Mouse (Mus musculus): ENCODE measurements around the gene Sult1a1. TPM values are rescaled to one million over a fixed set of nuclear protein-coding genes. Genes with fewer than 3 reads are reported as not detected.
A peak's percentile ranks its signal among the peaks of the same experiment; 100 is the strongest.

Gene Sult1a1
- total RNA-seq (2021), result 10 to 100 TPM in 1 of 2 experiments, 1 to 10 TPM in 1; 9.6 to 15.9 TPM

GRCm38 (mm10) chr7:126676207-126676606 is at the start of gene Sult1a1:
TSS of gene Sult1a1 (minus strand) at chr7:126676432.
- no peak for DNase-seq (ENCODE audit: low spot score in 2 of 2)
- intact Hi-C loops (cut with DNase I), result no loop called here

- intact Hi-C loops (cut with DNase I), result no loop called here
- no peak for DNase-seq (ENCODE audit: low spot score in 2 of 2)
These were observed 49.4 kb upstream of the Sult1a1 start for GRCm38 (mm10) chr7:126725667-126726066.

- intact Hi-C loops (cut with DNase I), result no loop called here
- no peak for DNase-seq (ENCODE audit: low spot score in 2 of 2)
These were observed 48.8 kb upstream of the Sult1a1 start for GRCm38 (mm10) chr7:126725077-126725476.

- intact Hi-C loops (cut with DNase I), result no loop called here
- no peak for DNase-seq (ENCODE audit: low spot score in 2 of 2)
These were observed 45.4 kb upstream of the Sult1a1 start for GRCm38 (mm10) chr7:126721635-126722034.

GRCm38 (mm10) chr7:126718787-126719337 is 42.6 kb upstream of the Sult1a1 start:
- DNase-seq (ENCODE audit: low spot score in 2 of 2), result no peak
- intact Hi-C loops (cut with DNase I), result no loop called here

GRCm38 (mm10) chr7:126717566-126717965 is 41.3 kb upstream of the Sult1a1 start:
- intact Hi-C loops (cut with DNase I), result no loop called here
- DNase-seq (ENCODE audit: low spot score in 2 of 2), result no peak

DNA sequence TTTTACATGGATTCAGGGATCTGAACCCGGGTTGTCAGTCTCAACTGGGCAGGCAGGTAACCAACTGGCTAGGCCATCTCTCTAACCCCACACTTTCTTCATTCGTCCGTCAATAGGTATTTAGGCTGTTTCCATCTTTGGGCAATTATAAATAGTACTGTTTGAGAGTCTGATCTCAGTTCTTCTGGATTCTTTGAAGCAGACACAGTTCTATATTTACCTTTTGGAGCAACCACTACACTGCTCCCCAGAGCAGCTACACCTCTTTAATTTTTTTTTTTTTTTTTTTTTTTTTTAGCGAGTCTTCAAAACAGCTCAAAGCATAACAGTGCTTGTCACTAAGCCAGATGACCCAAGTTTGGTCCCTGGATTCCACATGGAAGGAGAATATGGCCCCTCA is 39.4 kb upstream of the Sult1a1 start:
- intact Hi-C loops (cut with DNase I), result no loop called here
- no peak for DNase-seq (ENCODE audit: low spot score in 2 of 2)

- no peak for DNase-seq (ENCODE audit: low spot score in 2 of 2)
- intact Hi-C loops (cut with DNase I), result no loop called here
These were observed 35.7 kb upstream of the Sult1a1 start for GRCm38 (mm10) chr7:126711910-126712309.

DNA sequence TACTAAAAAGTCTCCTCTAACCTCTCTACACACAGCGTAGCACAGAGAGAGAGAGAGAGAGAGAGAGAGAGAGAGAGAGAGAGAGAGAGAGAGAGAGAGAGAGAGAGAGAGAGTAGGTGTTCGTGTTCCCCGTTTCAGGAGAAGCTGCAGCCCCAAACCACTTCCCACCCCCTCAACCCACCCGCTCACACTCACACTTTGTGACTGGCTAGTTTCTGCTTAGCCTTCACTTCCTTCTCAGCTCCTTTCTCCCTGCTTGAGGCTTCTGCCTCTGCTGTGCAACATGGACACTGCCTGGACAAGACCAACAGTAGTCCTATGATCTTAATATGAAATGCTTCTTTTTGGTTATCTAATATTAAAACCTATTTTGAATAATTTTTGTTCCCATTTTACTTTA is 34.0 kb upstream of the Sult1a1 start:
- intact Hi-C loops (cut with DNase I), result no loop called here
- DNase-seq (ENCODE audit: low spot score in 2 of 2), result no peak

DNA sequence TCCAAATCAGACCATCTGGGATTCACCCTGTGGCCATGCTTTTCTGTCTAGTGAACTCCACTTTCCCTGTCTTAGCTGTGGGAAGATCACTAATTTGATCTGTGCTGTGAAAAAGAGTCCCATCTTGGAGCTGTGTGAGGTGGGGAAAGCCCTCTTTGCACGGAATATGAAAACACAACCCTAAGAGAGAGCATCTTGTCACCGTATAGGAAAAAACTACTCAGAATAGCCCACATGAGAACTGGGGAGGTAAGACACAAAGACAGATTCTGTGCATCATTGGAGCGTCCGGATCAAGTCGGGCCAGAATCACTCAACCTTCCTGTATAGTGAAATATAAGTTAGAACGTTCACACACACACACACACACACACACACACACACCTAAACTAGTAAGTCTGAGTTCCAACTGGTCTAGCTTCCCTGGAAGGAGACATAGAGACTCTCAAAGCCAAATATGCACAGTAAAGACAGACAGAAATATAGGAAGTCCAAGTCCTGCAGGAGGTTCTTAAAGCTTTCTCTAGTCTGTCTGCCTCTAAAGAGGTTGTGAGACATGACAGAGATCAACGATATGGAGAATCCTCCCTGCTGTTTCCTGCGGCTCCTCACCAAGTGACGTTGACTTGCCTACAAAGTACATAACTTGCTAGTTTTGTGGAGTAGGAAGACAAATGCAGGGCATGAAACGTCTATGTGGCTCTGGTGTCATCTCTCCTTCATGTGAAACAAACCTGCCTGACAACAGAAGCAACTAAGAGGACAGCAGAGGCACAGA is 32.1 kb upstream of the Sult1a1 start:
- intact Hi-C loops (cut with DNase I), result loop anchor here (5.0 kb wide), 1 partner anchor 34 kb away; no protein-coding TSS in a partner anchor
- DNase-seq (ENCODE audit: low spot score in 2 of 2), result no peak

DNA sequence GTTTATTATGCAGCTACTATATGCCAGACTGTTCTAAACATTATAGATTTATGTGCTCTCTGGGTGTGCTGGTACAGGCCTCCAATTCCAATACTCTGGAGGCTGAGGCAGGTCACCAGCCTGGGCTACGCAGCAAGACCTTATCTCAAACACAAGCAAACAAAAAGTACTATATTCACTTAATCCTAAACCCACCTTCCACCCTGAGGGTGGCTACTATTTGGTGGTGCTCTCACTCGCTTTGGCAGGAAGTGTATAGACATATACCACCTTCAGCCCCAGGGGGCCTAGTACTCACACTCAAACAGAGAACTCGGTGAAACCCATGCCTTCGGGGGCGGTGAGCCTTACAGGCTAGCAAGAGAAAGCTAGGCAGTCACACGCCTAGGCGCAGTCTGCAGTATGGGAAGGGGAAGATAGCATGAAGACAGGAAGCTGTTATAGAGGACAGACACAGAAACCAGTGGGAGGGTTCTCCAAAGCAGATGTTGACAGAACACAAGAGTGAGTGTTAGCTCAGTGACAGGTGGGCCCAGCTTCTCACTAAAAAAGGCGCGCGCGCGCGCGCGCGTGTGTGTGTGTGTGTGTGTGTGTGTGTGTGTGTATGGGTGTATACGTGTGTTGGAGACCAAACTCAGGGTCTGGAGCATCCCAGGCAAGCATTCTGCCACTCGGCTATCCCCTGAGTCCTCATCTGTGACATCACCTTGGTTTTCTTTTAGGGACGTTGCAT is 31.4 kb upstream of the Sult1a1 start, which contains the start of gene Coro1a:
Gene Coro1a (minus strand): TSS at position 346 of the 733 bp plus-strand sequence.
- intact Hi-C loops (cut with DNase I), result loop anchor here (5.0 kb wide), 1 partner anchor 35 kb away; no protein-coding TSS in a partner anchor
- DNase-seq (ENCODE audit: low spot score in 2 of 2), result no peak

GRCm38 (mm10) chr7:126704121-126704980 is 28.1 kb upstream of the Sult1a1 start:
- peak; percentile 89 to 93 for DNase-seq (ENCODE audit: low spot score in 2 of 2)
- intact Hi-C loops (cut with DNase I), result loop anchor here (5.0 kb wide), 3 partner anchors 58 to 93 kb away; partner anchors contain the start of genes Fam57b and Ypel3

DNA sequence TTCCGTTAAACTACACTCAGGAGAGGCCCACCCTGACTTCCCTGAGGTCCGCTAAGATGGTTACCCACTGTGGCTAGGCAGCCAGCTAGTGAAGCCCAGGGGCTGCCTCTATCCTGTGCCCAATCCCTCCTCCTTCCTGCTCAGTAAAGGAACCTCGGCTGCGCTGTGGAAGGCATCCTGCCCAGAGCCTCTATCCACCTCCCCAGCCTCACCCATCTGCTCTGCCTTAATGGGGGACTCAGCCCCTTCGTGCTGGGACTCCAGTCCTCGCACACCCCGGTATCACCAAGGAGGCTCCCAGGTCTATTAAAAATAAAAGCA is 27.5 kb upstream of the Sult1a1 start:
- intact Hi-C loops (cut with DNase I), result loop anchor here (5.0 kb wide), 3 partner anchors 59 to 94 kb away; partner anchors contain the start of genes Fam57b and Ypel3
- no peak for DNase-seq (ENCODE audit: low spot score in 2 of 2)

GRCm38 (mm10) chr7:126702861-126703756 is 26.9 kb upstream of the Sult1a1 start:
- no peak for DNase-seq (ENCODE audit: low spot score in 2 of 2)
- intact Hi-C loops (cut with DNase I), result loop anchor here (5.0 kb wide), 3 partner anchors 59 to 94 kb away; partner anchors contain the start of genes Fam57b and Ypel3

GRCm38 (mm10) chr7:126702358-126702757 is 26.1 kb upstream of the Sult1a1 start:
- intact Hi-C loops (cut with DNase I), result loop anchor here (5.0 kb wide), 3 partner anchors 60 to 95 kb away; partner anchors contain the start of genes Fam57b and Ypel3
- no peak for DNase-seq (ENCODE audit: low spot score in 2 of 2)

DNA sequence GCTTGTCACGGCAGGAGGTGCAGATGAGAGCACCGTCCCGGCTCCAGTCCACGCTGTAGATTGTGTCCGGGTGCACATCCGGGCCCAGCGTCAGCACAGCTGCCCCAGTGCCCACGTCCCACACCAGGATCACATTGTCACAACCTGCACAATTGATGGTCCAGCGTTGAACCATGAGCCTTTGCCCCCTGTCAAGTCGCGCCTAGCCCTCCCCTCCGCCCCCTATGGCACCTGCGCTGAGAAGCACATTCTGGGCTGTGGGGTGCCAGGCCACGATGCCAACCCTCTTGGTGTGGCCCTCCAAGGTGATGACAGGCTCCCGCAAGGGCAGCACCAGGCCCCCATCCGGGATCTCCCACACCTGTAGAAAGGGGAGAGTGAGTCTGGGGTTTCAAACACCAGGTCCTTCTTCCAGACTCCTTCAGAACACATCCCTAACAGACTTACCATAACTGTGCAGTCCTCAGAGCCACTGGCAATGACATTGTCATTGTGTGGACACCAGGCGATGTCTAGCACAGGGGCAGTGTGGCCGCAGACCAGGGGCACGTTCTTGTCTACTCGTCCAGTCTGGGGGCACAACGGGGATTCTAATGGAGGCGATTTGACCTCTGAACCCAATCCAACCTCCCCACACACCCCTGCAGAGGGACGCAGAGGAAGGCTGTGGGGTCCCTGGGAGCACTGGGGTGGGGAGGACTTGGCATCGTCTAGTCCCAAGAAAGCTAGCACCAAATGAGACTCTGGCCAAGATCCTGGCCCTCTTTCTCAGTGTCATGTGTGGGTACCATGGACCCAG is 25.5 kb upstream of the Sult1a1 start:
- intact Hi-C loops (cut with DNase I), result loop anchor here (5.0 kb wide), 3 partner anchors 61 to 96 kb away; partner anchors contain the start of genes Fam57b and Ypel3
- no peak for DNase-seq (ENCODE audit: low spot score in 2 of 2)

DNA sequence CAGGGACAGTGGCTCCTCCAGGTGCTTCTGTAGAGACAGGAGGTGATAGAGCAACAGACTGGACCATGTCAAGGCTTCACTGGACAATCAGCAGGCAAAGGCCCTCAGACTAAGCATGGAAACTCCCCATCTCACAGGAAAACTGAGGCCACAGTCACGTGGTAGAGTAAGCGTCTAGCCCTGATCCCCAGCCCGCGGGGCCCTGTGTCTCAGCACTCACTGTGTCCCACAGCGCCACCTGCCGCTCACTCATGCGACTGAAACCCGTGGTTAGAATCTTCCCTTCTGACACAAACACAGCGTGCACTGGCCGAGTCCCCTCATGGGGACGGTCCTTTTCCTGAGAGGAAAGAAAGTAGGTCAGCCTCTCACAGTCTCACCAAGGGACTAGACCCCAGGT is 24.8 kb upstream of the Sult1a1 start:
- intact Hi-C loops (cut with DNase I), result loop anchor here (5.0 kb wide), 3 partner anchors 61 to 96 kb away; partner anchors contain the start of genes Fam57b and Ypel3
- DNase-seq (ENCODE audit: low spot score in 2 of 2), result peak; percentile 89 to 93

All from left cerebral cortex, postnatal 36 days (tissue).